Mouse (Mus musculus) CH12.LX (cell line): ENCODE data around the gene Anxa4. TPM values are rescaled to one million over a fixed set of nuclear protein-coding genes. Genes with fewer than 3 reads are reported as not detected.

Experiments used
- DNase-seq: peaks from one replicate; pipeline ENCODE4 v3.0.0-alpha.2; 2013; ENCODE audit errors: extremely low read depth
- H3K27ac ChIP-seq: 2 replicates; pipeline ENCODE4 v1.5.1; 2012; ENCODE audit warnings: low read depth, mild to moderate bottlenecking, control low read depth, moderate library complexity; ENCODE audit not compliant: insufficient read depth
- H3K27me3 ChIP-seq: replicated peaks from 2 replicates; pipeline ENCODE3; 2012; ENCODE audit warnings: inconsistent platforms
- H3K36me3 ChIP-seq, 2 experiments: replicated peaks in 1 of 2; 2 replicates each; pipeline versions ENCODE3 to v1.6.1; 2012; ENCODE audit warnings: inconsistent platforms in 1 of 2, low read length in 1 of 2, mild to moderate bottlenecking in 1 of 2, mixed read lengths in 1 of 2, moderate library complexity in 1 of 2; ENCODE audit not compliant: control insufficient read depth in 1 of 2, insufficient read depth in 1 of 2
- H3K4me1 ChIP-seq, 2 experiments: 2 replicates each; pipeline ENCODE4 v1.6.1; 2012; ENCODE audit warnings: inconsistent platforms in 1 of 2, moderate library complexity in 1 of 2; ENCODE audit not compliant: insufficient read depth in 2 of 2, control insufficient read depth in 1 of 2
- H3K4me2 ChIP-seq: 2 replicates; pipeline ENCODE4 v1.6.1; 2012; ENCODE audit warnings: low read depth, mild to moderate bottlenecking, control low read depth; ENCODE audit not compliant: poor library complexity, insufficient read depth, severe bottlenecking
- H3K4me3 ChIP-seq, 3 experiments: fragments of 150-350 bp in 1 of 3; sonication (generic) in 1 of 3; replicated peaks in 1 of 3; 2 replicates each; pipeline versions ENCODE3 to v1.5.1; 2011 to 2012; ENCODE audit warnings: low read depth in 2 of 3, low read length in 2 of 3, mild to moderate bottlenecking in 2 of 3, moderate library complexity in 2 of 3, control low read depth in 1 of 3, improper control_type of control experiment in 1 of 3, inconsistent platforms in 1 of 3, mixed read lengths in 1 of 3; ENCODE audit not compliant: poor library complexity in 1 of 3
- H3K79me2 ChIP-seq: replicated peaks from 2 replicates; pipeline ENCODE4 v1.6.1; 2012; ENCODE audit warnings: mild to moderate bottlenecking, moderate library complexity; ENCODE audit not compliant: control insufficient read depth, poor library complexity, insufficient read depth, severe bottlenecking; ENCODE audit errors: extremely low read depth
- H3K9ac ChIP-seq: 2 replicates; pipeline ENCODE4 v1.6.1; 2012; ENCODE audit warnings: low read depth, mild to moderate bottlenecking, control low read depth, moderate library complexity; ENCODE audit not compliant: insufficient read depth
- H3K9me3 ChIP-seq: replicated peaks from 2 replicates; pipeline ENCODE3; 2012; ENCODE audit warnings: low read length, inconsistent platforms, mixed read lengths
- BHLHE40 ChIP-seq: IDR thresholded peaks from 2 replicates; pipeline ENCODE4 v1.6.1; 2011; ENCODE audit warnings: mild to moderate bottlenecking, low read depth, low read length, improper control_type of control experiment
- CHD1 ChIP-seq: IDR thresholded peaks from 2 replicates; pipeline ENCODE4 v1.6.1; 2012; ENCODE audit warnings: low read depth, low read length, improper control_type of control experiment, inconsistent platforms
- CTCF ChIP-seq, 2 experiments: IDR thresholded peaks in 1 of 2; conservative IDR thresholded peaks in 1 of 2; 2 replicates each; pipeline ENCODE4 v1.5.1; 2011 to 2012; ENCODE audit warnings: low read depth in 2 of 2, low read length in 2 of 2, improper control_type of control experiment in 1 of 2, inconsistent platforms in 1 of 2, mild to moderate bottlenecking in 1 of 2, moderate library complexity in 1 of 2
- E2F4 ChIP-seq: IDR thresholded peaks from 2 replicates; pipeline ENCODE4 v1.6.1; 2011; ENCODE audit warnings: low read depth, low read length, improper control_type of control experiment; ENCODE audit not compliant: insufficient replicate concordance
- HCFC1 ChIP-seq: IDR thresholded peaks from 2 replicates; pipeline ENCODE4 v1.6.1; 2012; ENCODE audit warnings: low read depth, mild to moderate bottlenecking, inconsistent platforms, low read length, improper control_type of control experiment
- KAT2A ChIP-seq: IDR thresholded peaks from 2 replicates; pipeline ENCODE4 v1.6.1; 2012; ENCODE audit warnings: low read length, improper control_type of control experiment, inconsistent platforms; ENCODE audit not compliant: insufficient replicate concordance
- MAFK ChIP-seq: IDR thresholded peaks from 2 replicates; pipeline ENCODE4 v1.6.1; 2011; ENCODE audit warnings: low read length, improper control_type of control experiment; ENCODE audit not compliant: insufficient replicate concordance
- MAX ChIP-seq: IDR thresholded peaks from 2 replicates; pipeline ENCODE4 v1.6.1; 2011; ENCODE audit warnings: low read length, improper control_type of control experiment
- MYC ChIP-seq: IDR thresholded peaks from 2 replicates; pipeline ENCODE4 v1.6.1; 2011; ENCODE audit warnings: low read depth, mild to moderate bottlenecking, improper control_type of control experiment, low read length
- NRF1 ChIP-seq: IDR thresholded peaks from 2 replicates; pipeline ENCODE4 v1.6.1; 2014; ENCODE audit warnings: low read depth, mild to moderate bottlenecking, inconsistent platforms, low read length, improper control_type of control experiment, moderate library complexity
- POLR2A ChIP-seq: IDR thresholded peaks from 2 replicates; pipeline ENCODE4 v1.6.1; 2011; ENCODE audit warnings: low read depth, mild to moderate bottlenecking, improper control_type of control experiment, low read length
- SIN3A ChIP-seq: IDR thresholded peaks from 2 replicates; pipeline ENCODE4 v1.6.1; 2012; ENCODE audit warnings: low read length, improper control_type of control experiment, inconsistent platforms
- SMC3 ChIP-seq: IDR thresholded peaks from 2 replicates; pipeline ENCODE4 v1.6.1; 2011; ENCODE audit warnings: low read depth, low read length, improper control_type of control experiment
- TBP ChIP-seq: conservative IDR thresholded peaks from 2 replicates; pipeline ENCODE4 v1.6.1; 2011; ENCODE audit warnings: low read depth, low read length, improper control_type of control experiment
- UBTF ChIP-seq: IDR thresholded peaks from 2 replicates; pipeline ENCODE4 v1.6.1; 2012; ENCODE audit warnings: low read depth, mild to moderate bottlenecking, inconsistent platforms, low read length, improper control_type of control experiment, moderate library complexity
- USF1 ChIP-seq: IDR thresholded peaks from 2 replicates; pipeline ENCODE4 v1.6.1; 2014; ENCODE audit warnings: low read depth, mild to moderate bottlenecking, inconsistent platforms, low read length, improper control_type of control experiment
- ZC3H11A ChIP-seq: IDR thresholded peaks from 2 replicates; pipeline ENCODE4 v1.6.1; 2012; ENCODE audit warnings: low read depth, mild to moderate bottlenecking, inconsistent platforms, low read length, improper control_type of control experiment
- ZNF384 ChIP-seq: IDR thresholded peaks from 2 replicates; pipeline ENCODE4 v1.6.1; 2012; ENCODE audit warnings: low read depth, low read length, improper control_type of control experiment, inconsistent platforms
- dilution Hi-C: fragments of 300-500 bp; cut with MboI; formaldehyde crosslinking; loops from 2 replicates; pipeline ENCODE4 v1.14.3; 2020; ENCODE audit warnings: low sequenced_read_pairs; ENCODE audit not compliant: extremely low pct_unique_long_range_greater_than_20kb, extremely low pct_ligation_motif_present
- in situ Hi-C: fragments of 300-500 bp; cut with MboI; formaldehyde crosslinking; loops from 3 replicates; pipeline ENCODE4 v1.14.3; 2019; ENCODE audit warnings: low sequenced_read_pairs, low pct_ligation_motif_present, low pct_unique_long_range_greater_than_20kb, mixed read lengths
- polyA plus RNA-seq: library from polyadenylated mRNA; unstranded; fragments of >175 nt; gene quantifications from 2 replicates; pipeline ENCODE4 v1.2.1, GENCODE M21; 2012; ENCODE audit warnings: low read depth; ENCODE audit not compliant: insufficient read length
- total RNA-seq, 2 experiments: library from RNA; depleted of rRNA; stranded (reverse); fragments of 300-350 nt in 1 of 2; fragments of >200 nt in 1 of 2; gene quantifications; 2 replicates each; pipeline ENCODE4 v1.2.3; 2012 to 2014

Anxa4 gene
- total and polyA plus RNA-seq, 3 experiments: 10.8 to 17.1 (median 13.7) TPM

- no peak overlapping the region for H3K4me2 ChIP-seq
- H3K36me3 ChIP-seq: peaks cover 0 to 4% of the 10 kb centered on the region in 2 experiments
- no peak overlapping the region for H3K27ac ChIP-seq
- no peak overlapping the region for H3K4me3 ChIP-seq
- in situ Hi-C loops: no loop called here
- dilution Hi-C loops: no loop called here
- H3K9ac ChIP-seq: no peak overlapping the region
- no peak for TF ChIP-seq MAX
- no peak for TF ChIP-seq BHLHE40
- TF ChIP-seq USF1: no peak
- no peak for TF ChIP-seq TBP
- no peak for TF ChIP-seq MYC
- no peak for TF ChIP-seq POLR2A
- no peak for TF ChIP-seq UBTF
- no peak for TF ChIP-seq KAT2A
- no peak for TF ChIP-seq CTCF (conservative IDR thresholded peaks at IDR 0.05 in 1 of 2, IDR thresholded peaks at IDR 0.05 in 1 of 2; ENCODE audit: low read depth in 2 of 2, low read length in 2 of 2)
- no peak for TF ChIP-seq SMC3
- no peak for TF ChIP-seq ZNF384
- TF ChIP-seq E2F4: no peak
- TF ChIP-seq NRF1: no peak
- no peak for TF ChIP-seq CHD1
- no peak for TF ChIP-seq HCFC1
- no peak for TF ChIP-seq ZC3H11A
- DNase-seq: no peak
- no peaks in the 10 kb centered on the region for H3K9me3 ChIP-seq
- no peaks in the 10 kb centered on the region for H3K27me3 ChIP-seq
- H3K4me1 ChIP-seq: peaks cover 5 to 19% of the 10 kb centered on the region in 2 experiments; a peak in 3 of 4 replicates
- no peaks in the 10 kb centered on the region for H3K79me2 ChIP-seq
These were observed 25.1 kb downstream of the Anxa4 start for GRCm38 (mm10) chr6:86768186-86768776.

GRCm38 (mm10) chr6:86767465-86767864, 25.9 kb downstream of the Anxa4 start:
- no peak overlapping the region for H3K27ac ChIP-seq
- TF ChIP-seq SIN3A: no peak
- no peak for TF ChIP-seq MAFK
- no peaks in the 10 kb centered on the region for H3K79me2 ChIP-seq
- no peaks in the 10 kb centered on the region for H3K27me3 ChIP-seq
- H3K4me3 ChIP-seq: no peak overlapping the region
- H3K4me1 ChIP-seq: peaks cover 5 to 19% of the 10 kb centered on the region in 2 experiments; a peak in 3 of 4 replicates
- in situ Hi-C loops: no loop called here
- peaks cover 0 to 4% of the 10 kb centered on the region in 2 experiments for H3K36me3 ChIP-seq
- H3K4me2 ChIP-seq: no peak overlapping the region
- no peak overlapping the region for H3K9ac ChIP-seq
- no peak for DNase-seq
- H3K9me3 ChIP-seq: no peaks in the 10 kb centered on the region
- dilution Hi-C loops: no loop called here
